Mouse (Mus musculus) inflammation-experienced regulatory T-cells, adult 6 months (primary cell): ENCODE measurements around the gene Zfp804b. TPM values are rescaled to one million over a fixed set of nuclear protein-coding genes. Genes with fewer than 3 reads are reported as not detected.

Source experiments
- polyA plus RNA-seq, 3 experiments: library from polyadenylated mRNA; unstranded; fragments of 100-300 nt; shearing (Covaris generic); gene quantifications; one replicate each; pipeline ENCODE4 v1.2.1; 2017

Gene Zfp804b
- polyA plus RNA-seq, 3 experiments from 2014 or later, result not detected

Other genes starting within 250 kb of the Zfp804b start
- not detected for gene Tex47, start 40.6 kb downstream of the Zfp804b start, polyA plus RNA-seq